Mouse (Mus musculus) stomach, postnatal 0 days (tissue): ENCODE results near the gene Zfand4. TPM values are rescaled to one million over a fixed set of nuclear protein-coding genes. Genes with fewer than 3 reads are reported as not detected.
"Not testable (repeated sequence)": the region's sequence is repeated elsewhere in the genome, so short reads cannot be mapped to it uniquely, and the experiment has no call there.

Experiments used
- ATAC-seq: fragments of 200-750 bp; cut with Nextera tagmentation; 2 replicates; pipeline ENCODE4 v1.8.0; 2017; ENCODE audit not compliant: low FRiP score, low TSS enrichment
- DNase-seq: peaks from one replicate; pipeline ENCODE4 v3.0.0-alpha.2; 2016; ENCODE audit warnings: low spot score
- H3K27ac ChIP-seq: fragments of 300-500 bp; sonication (generic); replicated peaks from 2 replicates; pipeline ENCODE4 v1.5.1; 2014; ENCODE audit warnings: mild to moderate bottlenecking, control low read depth
- H3K27me3 ChIP-seq: fragments of 300-500 bp; sonication (generic); 2 replicates; pipeline ENCODE4 v1.6.1; 2014; ENCODE audit warnings: low read length; ENCODE audit not compliant: control insufficient read depth, insufficient read depth
- H3K36me3 ChIP-seq: fragments of 300-500 bp; sonication (generic); 2 replicates; pipeline ENCODE4 v1.6.1; 2014; ENCODE audit warnings: low read length, mixed read lengths; ENCODE audit not compliant: control insufficient read depth, insufficient read depth
- H3K4me1 ChIP-seq: fragments of 300-500 bp; sonication (generic); replicated peaks from 2 replicates; pipeline ENCODE4 v1.6.1; 2014; ENCODE audit warnings: antibody characterized with exemption; ENCODE audit not compliant: control insufficient read depth, insufficient read depth
- H3K4me2 ChIP-seq: fragments of 300-500 bp; sonication (generic); replicated peaks from 2 replicates; pipeline ENCODE4 v1.6.1; 2014; ENCODE audit warnings: low read depth, mild to moderate bottlenecking, control low read depth, moderate library complexity
- H3K4me3 ChIP-seq: fragments of 300-500 bp; sonication (generic); 2 replicates; pipeline ENCODE4 v1.5.1; 2014; ENCODE audit warnings: low read depth, low read length, control low read depth
- H3K9ac ChIP-seq: fragments of 300-500 bp; sonication (generic); 2 replicates; pipeline ENCODE4 v1.6.1; 2014; ENCODE audit warnings: mild to moderate bottlenecking, low read length, control low read depth, mixed read lengths
- H3K9me3 ChIP-seq: fragments of 300-500 bp; sonication (generic); 2 replicates; pipeline ENCODE4 v1.6.1; 2016; ENCODE audit warnings: low read length; ENCODE audit not compliant: control insufficient read depth
- CTCF ChIP-seq: IDR thresholded peaks from 2 replicates; pipeline ENCODE4 v1.5.1; 2016; ENCODE audit warnings: antibody characterized with exemption, low read depth, mild to moderate bottlenecking, moderate library complexity
- EP300 ChIP-seq: optimal IDR thresholded peaks from 2 replicates; pipeline ENCODE3; 2016; ENCODE audit warnings: antibody characterized with exemption
- WGBS: fragments of 180-500 bp; shearing (Covaris S2); extraction: QIAGEN DNeasy Blood & Tissue Kit; methylation state at CpG from one replicate; pipeline ENCODE4 v1.1.7; 2014; 5-methylcytosine and 5-hydroxymethylcytosine counted together
- polyA plus RNA-seq: library from polyadenylated mRNA; unstranded; fragments of >200 nt; fragmentation: Nextera tagmentation; extraction: Ambion mirVana; gene quantifications from 2 replicates; pipeline ENCODE4 v1.2.1, GENCODE M21; 2015

Zfand4 gene
- polyA plus RNA-seq = 2.1 and 2.8 TPM in 2 replicates

- Histone ChIP-seq H3K9ac (peak within 1 kb of the TSS; percentile 71), H3K4me1 (no peaks in the 10 kb centered on the region), H3K4me3 (peak within 1 kb of the TSS; percentile 59), H3K36me3 (peaks cover 2% of the 10 kb centered on the region; the same call in 1 of the 2 replicates), H3K27ac (no peak within 1 kb of the TSS; the same call in 1 of the 2 replicates), H3K4me2 (peak within 1 kb of the TSS; percentile 87), H3K27me3 (no peaks in the 10 kb centered on the region), H3K9me3 (no peaks in the 10 kb centered on the region)
- TF ChIP-seq EP300 (no peak), CTCF (0 out of 2 replicates have a peak, but pooled peaks have one; percentile 1)
- ATAC-seq (peak; percentile 97), DNase-seq (peak; percentile 93)
- WGBS = under 1% methylated on average over 64 of the region's 67 CpGs
These were observed at the start of gene Zfand4 for GRCm38 (mm10) chr6:116264018-116264651. Gene Zfand4 (plus strand): TSS chr6:116264222.

GRCm38 (mm10) chr6:116227767-116228166 is 36.3 kb upstream of the Zfand4 start:
- 74% methylated on average over 11 of the region's 11 CpGs for WGBS
- Histone ChIP-seq H3K27me3 (no peaks in the 10 kb centered on the region), H3K27ac (no peak overlapping the region), H3K9me3 (no peaks in the 10 kb centered on the region), H3K4me1 (no peaks in the 10 kb centered on the region), H3K4me3 (no peak overlapping the region), H3K4me2 (no peak overlapping the region), H3K36me3 (peaks cover 11% of the 10 kb centered on the region), H3K9ac (no peak overlapping the region)
- no peak for TF ChIP-seq EP300
- no peak for TF ChIP-seq CTCF
- DNase-seq = no peak
- no peak for ATAC-seq

GRCm38 (mm10) chr6:116228785-116229525 is 35.1 kb upstream of the Zfand4 start:
- ATAC-seq (peak; percentile 68), DNase-seq (peak; percentile 71)
- 56% methylated on average over 12 of the region's 12 CpGs for WGBS
- no peak overlapping the region for H3K9ac ChIP-seq
- no peaks in the 10 kb centered on the region for H3K9me3 ChIP-seq
- H3K36me3 ChIP-seq = peaks cover 9% of the 10 kb centered on the region; the same call in 1 of the 2 replicates
- peak; percentile 87 for TF ChIP-seq CTCF
- no peak for TF ChIP-seq EP300
- H3K27ac ChIP-seq = no peak overlapping the region
- H3K4me2 ChIP-seq = no peak overlapping the region
- H3K4me1 ChIP-seq = no peaks in the 10 kb centered on the region
- H3K4me3 ChIP-seq = no peak overlapping the region
- no peaks in the 10 kb centered on the region for H3K27me3 ChIP-seq

GRCm38 (mm10) chr6:116234821-116235220 is 29.2 kb upstream of the Zfand4 start:
- not testable (repeated sequence) for H3K27ac ChIP-seq, H3K9ac ChIP-seq, H3K4me2 ChIP-seq, H3K4me3 ChIP-seq, ATAC-seq, H3K4me1 ChIP-seq, H3K9me3 ChIP-seq, DNase-seq, H3K36me3 ChIP-seq, H3K27me3 ChIP-seq
- WGBS = 90% methylated on average over 2 of the region's 2 CpGs

- H3K4me1 ChIP-seq = no peaks in the 10 kb centered on the region
- peaks cover 7% of the 10 kb centered on the region; the same call in 1 of the 2 replicates for H3K36me3 ChIP-seq
- H3K4me2 ChIP-seq = no peak overlapping the region
- TF ChIP-seq EP300 (no peak), CTCF (no peak)
- DNase-seq (no peak), ATAC-seq (no peak)
- no peak overlapping the region for H3K9ac ChIP-seq
- no peaks in the 10 kb centered on the region for H3K9me3 ChIP-seq
- WGBS = 84% methylated on average over 5 of the region's 5 CpGs
- H3K4me3 ChIP-seq = no peak overlapping the region
- H3K27ac ChIP-seq = no peak overlapping the region
- H3K27me3 ChIP-seq = no peaks in the 10 kb centered on the region
These were observed 28.7 kb upstream of the Zfand4 start for GRCm38 (mm10) chr6:116235336-116235735.

GRCm38 (mm10) chr6:116238083-116238482 is 25.9 kb upstream of the Zfand4 start:
- no peaks in the 10 kb centered on the region for H3K27me3 ChIP-seq
- ATAC-seq = no peak
- no peaks in the 10 kb centered on the region for H3K4me1 ChIP-seq
- no peak for TF ChIP-seq EP300
- TF ChIP-seq CTCF = no peak
- no peak overlapping the region for H3K9ac ChIP-seq
- H3K4me2 ChIP-seq = no peak overlapping the region
- no peaks in the 10 kb centered on the region for H3K9me3 ChIP-seq
- 89% methylated on average over 5 of the region's 5 CpGs for WGBS
- DNase-seq = no peak
- H3K36me3 ChIP-seq = peaks cover 5% of the 10 kb centered on the region; the same call in 1 of the 2 replicates
- H3K4me3 ChIP-seq = no peak overlapping the region
- no peak overlapping the region for H3K27ac ChIP-seq
